Mouse (Mus musculus): Measurements from ENCODE around the gene Olfr78.
A peak's percentile ranks its signal among the peaks of the same experiment; 100 is the strongest.

Olfr78 gene

GRCm38 (mm10) chr7:102759266-102759665 is at the start of gene Olfr78, which contains the start of gene Olfr560:
Gene Olfr78 (minus strand): TSS chr7:102759471.
Gene Olfr560 (minus strand): TSS chr7:102759366.
- no peak for DNase-seq

DNA sequence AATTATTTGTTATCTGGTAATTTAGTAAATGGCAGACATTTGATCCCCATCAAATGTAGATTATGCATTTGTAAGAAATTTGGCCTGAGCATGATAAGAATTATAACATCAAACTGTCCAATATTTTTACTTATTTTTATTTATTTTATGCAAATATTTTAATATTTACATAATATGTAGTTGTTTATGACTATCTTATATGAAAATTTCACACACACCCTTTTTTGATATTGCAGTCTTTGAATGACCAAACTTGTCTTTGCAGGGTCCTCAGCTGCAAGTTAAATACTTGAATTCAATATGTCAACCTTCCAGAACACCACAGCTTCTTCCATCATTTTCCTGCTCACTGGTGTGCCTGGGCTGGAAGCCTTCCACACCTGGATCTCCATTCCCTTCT is 43.9 kb upstream of the Olfr78 start, which contains the start of gene Olfr564:
TSS of gene Olfr564 (plus strand) at position 301 of the 400 bp plus-strand sequence.
- DNase-seq, result no peak

DNA sequence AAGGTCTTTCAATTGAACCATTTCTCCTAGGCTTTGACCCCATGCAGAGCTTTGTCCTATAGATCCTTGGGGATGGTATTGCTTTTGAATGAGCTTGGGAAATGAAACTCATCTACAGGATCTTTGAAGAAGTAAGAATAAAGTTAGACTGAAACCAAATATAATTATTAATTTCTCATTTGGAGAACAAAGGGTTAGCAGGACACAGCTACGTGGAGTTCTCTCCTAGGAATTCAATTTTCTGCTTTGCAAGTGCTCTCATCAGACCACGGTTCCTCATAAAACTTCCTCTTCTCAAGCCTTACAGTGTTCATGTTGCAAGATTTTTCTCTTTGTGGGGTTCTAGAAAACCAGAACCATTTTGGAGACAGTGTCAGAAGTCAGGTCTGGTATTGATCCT is 11.7 kb upstream of the Olfr78 start, which contains the start of gene Olfr561:
TSS of gene Olfr561 (plus strand) at position 301 of the 400 bp plus-strand sequence.
- no peak for DNase-seq

DNA sequence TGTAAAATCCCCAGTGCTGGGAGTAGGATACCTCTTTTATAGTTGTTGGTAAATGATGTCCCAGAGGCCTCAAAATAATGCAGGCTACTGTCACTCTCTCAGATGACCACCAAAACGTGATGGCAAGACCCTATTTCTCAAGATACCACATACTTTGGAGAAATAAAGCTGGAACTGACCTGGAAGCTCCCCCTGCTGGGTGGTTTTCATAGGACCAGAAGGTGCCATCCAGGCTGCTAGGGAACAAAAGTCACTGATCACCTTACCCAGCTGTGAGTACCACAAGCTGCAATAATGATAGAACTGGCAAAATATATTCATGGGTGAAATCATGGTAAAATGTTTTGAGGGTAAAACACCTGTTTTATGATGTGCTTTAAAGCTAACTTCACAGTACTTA is 7.2 kb downstream of the Olfr78 start:
- DNase-seq, result no peak

- no peak for DNase-seq
Observed at GRCm38 (mm10) chr7:102737705-102738104, 21.6 kb downstream of the Olfr78 start.

DNA sequence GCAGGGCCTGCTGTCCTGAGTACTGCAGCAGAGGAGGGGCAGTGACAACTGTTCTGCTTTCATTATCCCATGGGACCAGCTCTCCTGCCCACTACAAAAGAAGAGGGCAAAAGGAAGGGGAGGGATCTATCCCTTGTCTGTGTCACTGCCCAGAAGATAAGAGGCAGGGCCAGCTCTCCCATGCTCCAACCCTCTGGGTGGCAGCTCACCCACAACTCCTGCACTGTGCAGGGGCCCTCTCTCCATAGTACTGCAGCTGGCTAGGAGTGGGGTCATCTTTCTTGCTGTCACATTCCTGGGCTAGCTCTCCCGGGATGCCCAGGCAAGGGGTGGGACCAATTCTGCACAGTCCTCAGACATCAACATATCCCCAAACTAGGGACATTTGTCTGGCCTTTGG is 25.5 kb downstream of the Olfr78 start:
- no peak for DNase-seq

DNA sequence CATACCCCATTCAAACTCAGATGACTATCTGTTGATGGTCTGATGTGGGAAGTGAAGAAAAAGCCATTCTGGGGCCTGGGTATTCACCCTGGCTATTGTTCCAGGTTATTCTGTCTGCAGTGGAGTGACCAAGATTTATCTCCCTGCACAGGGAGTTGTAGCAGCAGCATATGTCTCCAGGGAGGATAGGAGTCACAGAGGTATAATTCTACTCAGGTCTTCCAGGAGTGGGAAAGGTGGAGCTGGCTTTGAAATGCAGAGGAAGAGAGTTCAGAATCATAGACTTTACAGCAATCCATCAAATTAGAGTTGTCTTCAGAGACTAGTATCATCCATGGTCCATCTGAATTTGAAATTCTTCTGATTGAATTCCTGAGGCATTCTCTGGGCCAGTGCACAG is 31.9 kb downstream of the Olfr78 start, which contains the start of gene Olfr559:
TSS of gene Olfr559 (minus strand) at position 101 of the 400 bp plus-strand sequence.
- DNase-seq, result no peak

GRCm38 (mm10) chr7:102718970-102719369 is 40.3 kb downstream of the Olfr78 start, which contains the start of gene Olfr33:
Gene Olfr33 (minus strand): TSS chr7:102719070.
- DNase-seq, result no peak

DNA sequence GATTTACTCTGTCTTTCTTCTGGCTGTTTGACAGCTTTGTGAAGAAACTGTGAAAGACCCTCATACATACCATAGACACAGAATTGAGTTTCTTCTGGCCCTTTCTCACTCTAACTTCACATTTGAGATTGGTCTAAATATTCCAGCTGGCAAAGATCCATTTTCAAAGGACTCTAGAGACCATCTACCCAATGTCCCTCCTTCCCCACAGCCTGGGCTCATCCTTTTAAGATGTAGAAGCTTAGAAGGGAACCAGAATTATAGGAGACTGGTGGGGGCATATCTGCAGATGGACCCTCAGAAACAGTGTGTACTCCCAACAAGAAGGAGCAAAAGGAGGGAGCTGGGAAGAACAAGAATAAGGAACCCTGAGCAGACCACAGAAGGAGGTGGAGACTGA is 57.4 kb downstream of the Olfr78 start, which contains the start of gene Olfr558:
TSS of gene Olfr558 (plus strand) at position 301 of the 400 bp plus-strand sequence.
- no peak for DNase-seq

- DNase-seq, result no peak
Observed at GRCm38 (mm10) chr7:102698461-102698860, 60.8 kb downstream of the Olfr78 start.

GRCm38 (mm10) chr7:102695358-102696125 is 63.7 kb downstream of the Olfr78 start, which contains the start of gene Olfr557:
Gene Olfr557 (plus strand): TSS chr7:102695910.
- peak; percentile 23 for DNase-seq

Measured in thymus, postnatal 25 days (tissue).